Mouse (Mus musculus) bone marrow, adult 2 months (tissue): ENCODE results near the gene Klk1. TPM values are rescaled to one million over a fixed set of nuclear protein-coding genes. Genes with fewer than 3 reads are reported as not detected.
A peak's percentile ranks its signal among the peaks of the same experiment; 100 is the strongest.
"Not testable (repeated sequence)": the region's sequence is repeated elsewhere in the genome, so short reads cannot be mapped to it uniquely, and the experiment has no call there.

Source experiments
- H3K27ac ChIP-seq: fragments of 200-500 bp; 2 replicates; pipeline ENCODE4 v1.5.1; 2012; ENCODE audit warnings: low read depth, mild to moderate bottlenecking, control low read depth, inconsistent platforms, low read length; ENCODE audit not compliant: control insufficient read depth, poor library complexity, insufficient read depth
- H3K4me1 ChIP-seq: fragments of 200-500 bp; 2 replicates; pipeline ENCODE4 v1.6.1; 2011; ENCODE audit warnings: low read length; ENCODE audit not compliant: control insufficient read depth, insufficient read depth
- H3K4me3 ChIP-seq: fragments of 200-500 bp; replicated peaks from 2 replicates; pipeline ENCODE3; 2011; ENCODE audit warnings: mild to moderate bottlenecking, low read depth, low read length, control low read depth; ENCODE audit not compliant: control insufficient read depth
- CTCF ChIP-seq: fragments of 200-500 bp; IDR thresholded peaks from 2 replicates; pipeline ENCODE4 v1.5.1; 2011; ENCODE audit warnings: low read length, control low read depth; ENCODE audit not compliant: control insufficient read depth, insufficient read depth
- POLR2A ChIP-seq: fragments of 200-500 bp; IDR thresholded peaks from 2 replicates; pipeline ENCODE4 v1.6.1; 2011; ENCODE audit warnings: low read depth, mild to moderate bottlenecking, control low read depth, low read length, borderline replicate concordance; ENCODE audit not compliant: control insufficient read depth
- WGBS: fragments of 180-500 bp; shearing (Covaris S2); methylation state at CpG from one replicate; pipeline ENCODE4 v1.1.7; 2018; 5-methylcytosine and 5-hydroxymethylcytosine counted together
- polyA plus RNA-seq: library from polyadenylated mRNA; stranded (reverse); fragments of >200 nt; gene quantifications from 2 replicates; pipeline ENCODE4 v1.2.4, GENCODE M21; 2011; ENCODE audit warnings: low replicate concordance; ENCODE audit not compliant: missing spikeins, insufficient read depth, insufficient read length

Klk1 gene
- polyA plus RNA-seq, 1 experiment: 17.2 TPM

DNA sequence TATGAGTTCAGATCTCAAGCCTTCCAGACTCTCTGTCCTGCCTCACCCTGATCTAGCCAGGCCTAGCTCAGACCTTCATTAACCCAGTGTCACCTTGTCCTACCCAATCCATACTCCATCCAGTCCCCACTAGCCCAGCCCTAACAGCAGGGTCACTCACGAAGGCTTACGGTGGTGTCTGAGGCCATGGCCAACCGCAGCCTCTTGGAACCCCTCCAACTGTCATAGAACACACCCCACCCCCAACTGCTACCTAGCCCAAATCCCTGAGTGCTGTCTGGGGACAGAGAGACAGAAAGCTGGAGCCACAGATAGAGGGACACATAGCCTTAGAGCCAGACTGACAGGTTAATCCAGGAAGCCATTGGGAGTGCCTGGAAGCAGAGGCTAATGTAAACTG, 10.7 kb downstream of the Klk1 start, which contains the start of gene Gm36864:
Gm36864 (plus strand) TSS at position 269 of the 400 bp plus-strand sequence.
- Histone ChIP-seq H3K4me1 (no peaks in the 10 kb centered on the region), H3K4me3 (no peak within 1 kb of the TSS), H3K27ac (no peak within 1 kb of the TSS)
- WGBS: 59% methylated on average over 3 of the region's 3 CpGs
- no peak for TF ChIP-seq CTCF
- no peak for TF ChIP-seq POLR2A

DNA sequence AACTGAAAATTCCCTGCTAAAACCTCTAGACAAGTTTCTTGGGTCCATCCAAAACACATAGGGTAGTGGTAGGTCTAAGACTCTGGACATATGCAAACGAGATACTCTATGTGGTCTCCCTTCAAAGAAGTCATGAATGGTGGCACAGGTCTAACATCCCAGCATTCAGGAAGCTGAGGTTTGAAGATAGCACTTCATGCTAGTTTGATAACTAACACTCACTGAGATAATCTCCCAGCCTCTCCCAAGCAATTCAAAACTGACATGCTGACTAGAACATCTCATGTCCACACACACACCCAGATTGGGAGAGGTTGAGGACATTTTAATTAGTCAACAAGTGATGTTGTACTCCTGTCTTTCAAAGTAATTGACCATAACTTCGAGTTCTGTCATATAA, 14.8 kb downstream of the Klk1 start:
- H3K4me1 ChIP-seq: no peaks in the 10 kb centered on the region; the same call in 1 of the 2 replicates
- TF ChIP-seq POLR2A: no peak
- no peak for TF ChIP-seq CTCF
- H3K27ac ChIP-seq: no peak overlapping the region
- no peak overlapping the region for H3K4me3 ChIP-seq
- 35% methylated on average over 2 of the region's 2 CpGs for WGBS

DNA sequence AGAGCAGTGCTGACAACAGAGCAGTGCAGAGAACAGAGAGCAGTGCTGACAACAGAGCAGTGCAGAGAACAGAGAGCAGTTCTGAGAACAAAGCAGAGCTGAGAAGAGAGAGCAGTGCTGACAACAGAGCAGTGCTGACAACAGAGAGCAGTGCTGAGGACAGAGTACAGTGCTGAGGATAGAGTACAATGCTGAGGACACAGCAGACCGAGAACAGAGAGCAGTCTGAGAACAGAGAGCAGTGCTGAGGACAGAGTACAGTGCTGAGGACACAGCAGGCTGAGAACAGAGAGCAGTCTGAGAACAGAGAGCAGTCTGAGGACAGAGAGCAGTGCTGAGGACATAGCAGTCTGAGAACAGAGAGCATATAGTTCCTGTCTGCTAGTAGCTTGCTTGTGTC, 15.6 kb downstream of the Klk1 start:
- 61% methylated on average over 1 of the region's 1 CpGs for WGBS
- TF ChIP-seq POLR2A (no peak), CTCF (no peak)
- Histone ChIP-seq H3K27ac (no peak overlapping the region), H3K4me1 (no peaks in the 10 kb centered on the region; the same call in 1 of the 2 replicates), H3K4me3 (no peak overlapping the region)

DNA sequence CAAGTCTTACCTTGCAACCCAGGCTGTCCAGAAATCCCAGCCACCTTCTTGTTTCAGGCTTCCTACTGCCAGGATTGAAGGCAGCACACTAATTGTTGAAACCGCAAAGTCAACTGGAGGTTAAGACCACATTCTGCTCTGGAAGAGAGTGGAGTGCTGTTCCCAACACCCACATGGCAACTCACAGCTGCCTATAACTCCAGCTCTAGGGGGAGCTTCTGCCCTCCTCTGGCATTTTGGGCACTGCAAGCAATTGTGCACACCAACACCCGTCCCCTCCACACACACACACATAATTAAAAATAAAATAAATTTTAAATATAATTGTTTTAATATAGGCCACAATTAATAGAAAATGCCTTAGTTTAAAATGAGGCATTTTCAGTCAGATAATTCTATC, 16.0 kb downstream of the Klk1 start:
- no peaks in the 10 kb centered on the region; the same call in 1 of the 2 replicates for H3K4me1 ChIP-seq
- WGBS: 61% methylated on average over 2 of the region's 2 CpGs
- H3K27ac ChIP-seq: no peak overlapping the region
- H3K4me3 ChIP-seq: no peak overlapping the region
- TF ChIP-seq POLR2A (no peak), CTCF (no peak)

DNA sequence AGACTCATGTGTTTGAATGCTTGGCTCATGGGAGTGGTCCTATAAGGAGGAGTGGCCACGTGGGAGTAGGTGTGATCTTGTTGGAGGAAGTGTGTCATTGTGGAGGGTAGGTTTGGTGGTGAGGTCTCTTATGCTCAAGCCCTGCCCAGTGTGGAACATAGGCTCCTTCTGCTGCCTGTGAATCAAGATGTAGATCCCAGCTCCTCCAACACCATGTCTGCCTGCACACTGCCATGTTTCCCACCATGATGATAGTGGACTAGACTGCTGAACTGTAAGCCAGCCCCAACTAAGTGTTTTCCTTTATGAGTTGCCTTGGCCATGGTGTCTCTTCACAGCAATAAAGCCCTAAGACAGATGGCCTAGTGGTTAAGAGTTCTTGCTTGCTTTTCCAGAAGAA, 18.9 kb downstream of the Klk1 start:
- 48% methylated on average over 1 of the region's 1 CpGs for WGBS
- H3K27ac ChIP-seq: no peak overlapping the region
- no peak overlapping the region for H3K4me3 ChIP-seq
- TF ChIP-seq CTCF (no peak), POLR2A (no peak)
- no peaks in the 10 kb centered on the region; the same call in 1 of the 2 replicates for H3K4me1 ChIP-seq

DNA sequence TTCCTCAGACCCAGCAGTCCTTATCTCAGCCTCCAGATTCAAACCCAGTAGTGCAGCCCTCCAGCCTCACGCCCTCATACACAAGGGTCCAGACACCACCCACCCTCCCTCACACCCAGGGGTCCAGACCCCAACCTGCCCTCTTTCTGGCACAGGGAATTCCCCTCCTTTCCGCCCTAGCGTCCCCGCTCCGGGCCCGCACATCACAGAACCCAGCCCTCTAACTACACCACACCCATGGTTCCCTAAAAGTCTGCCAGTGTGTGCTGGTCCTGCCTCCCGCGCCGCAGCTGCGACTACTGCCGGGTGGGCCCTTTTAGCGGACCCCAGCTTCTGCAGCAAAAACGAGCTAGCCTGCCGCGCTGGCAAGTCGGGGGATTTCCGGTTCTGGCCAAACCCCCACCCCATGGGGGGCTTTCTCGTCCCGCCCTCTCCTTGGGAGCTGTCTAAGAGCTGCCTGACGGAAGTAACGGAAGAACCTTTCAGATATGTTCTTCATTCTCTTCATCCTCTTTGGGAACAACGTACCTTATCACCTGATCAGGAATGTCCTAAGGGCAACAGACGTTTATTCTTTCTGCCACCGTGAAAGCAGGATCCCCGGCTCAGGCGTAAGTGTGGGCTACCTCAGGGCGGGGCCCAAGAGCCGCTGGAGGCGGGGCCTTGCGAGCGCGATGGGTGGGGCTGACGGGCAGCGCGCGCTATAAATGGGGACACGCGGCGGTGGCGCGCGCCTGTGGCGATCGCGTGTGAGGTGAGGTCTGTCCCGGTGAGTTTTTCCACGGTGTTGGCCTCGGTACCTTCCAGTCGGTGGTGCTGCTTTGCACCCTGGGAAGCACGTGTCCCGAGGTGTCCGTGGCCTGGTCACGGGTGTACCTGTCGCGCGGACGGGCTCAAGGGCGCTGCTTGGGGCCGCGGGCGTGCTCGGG, 21.2 kb downstream of the Klk1 start, which contains the start of the genes 1700028J19Rik and 2410002F23Rik:
1700028J19Rik (minus strand) TSS at position 641 of the 929 bp plus-strand sequence.
2410002F23Rik (plus strand) TSS at position 668 of the 929 bp plus-strand sequence.
- Histone ChIP-seq H3K4me1 (no peaks in the 10 kb centered on the region; the same call in 1 of the 2 replicates), H3K27ac (peak within 1 kb of the TSS; percentile 82), H3K4me3 (peak within 1 kb of the TSS; percentile 98)
- under 1% methylated on average over 62 of the region's 62 CpGs for WGBS
- TF ChIP-seq CTCF (peak; percentile 12; the same call in 1 of the 2 replicates), POLR2A (peak; percentile 96)

DNA sequence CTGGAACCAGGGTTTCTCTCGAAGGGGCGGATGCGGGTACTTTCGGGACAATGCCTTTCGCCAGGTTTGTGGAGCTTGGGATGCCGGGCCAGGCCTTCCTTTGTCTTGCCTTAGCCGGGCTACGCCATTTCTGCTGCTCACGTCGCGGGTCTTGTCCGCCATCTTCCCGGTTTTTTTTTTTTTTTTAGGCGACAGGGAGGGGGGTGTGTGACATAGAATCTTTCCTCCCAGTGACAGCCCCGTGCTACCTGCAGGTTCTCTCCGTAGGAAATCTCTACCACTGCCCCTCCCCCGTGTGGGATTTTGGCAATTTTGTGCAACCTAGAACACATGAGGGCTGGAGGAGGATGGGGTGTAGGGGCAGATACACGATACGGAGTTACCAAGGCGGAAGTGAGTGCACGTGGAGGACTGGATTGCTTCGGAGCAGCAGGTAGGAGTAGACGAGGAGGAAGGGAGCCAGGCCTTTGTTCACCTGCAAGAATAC, 21.9 kb downstream of the Klk1 start:
- Histone ChIP-seq H3K4me1 (no peaks in the 10 kb centered on the region; the same call in 1 of the 2 replicates), H3K4me3 (peak overlapping the region; percentile 98), H3K27ac (peak overlapping the region; percentile 82)
- TF ChIP-seq POLR2A (no peak), CTCF (no peak)
- WGBS: under 1% methylated on average over 23 of the region's 23 CpGs

DNA sequence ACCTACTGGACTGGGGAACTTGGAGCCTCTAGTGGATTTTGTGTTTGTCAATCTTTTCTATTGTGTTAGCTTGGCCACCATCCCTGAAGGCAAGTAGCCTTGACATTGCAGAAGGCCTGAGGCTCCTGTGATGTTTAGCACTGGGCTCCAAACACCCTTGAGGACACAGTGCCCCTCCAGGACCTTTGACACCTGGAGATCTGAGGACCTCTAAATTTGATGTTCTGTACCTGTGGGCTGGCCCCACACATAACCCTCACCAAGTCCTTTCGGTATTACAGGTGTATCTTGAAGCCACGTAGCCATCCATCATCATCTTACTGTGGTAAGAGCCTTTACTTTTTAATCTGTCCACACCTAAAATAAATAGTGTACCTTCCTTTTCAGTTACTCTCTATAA, 22.8 kb downstream of the Klk1 start:
- H3K4me3 ChIP-seq: no peak overlapping the region
- WGBS: 92% methylated on average over 2 of the region's 2 CpGs
- no peak overlapping the region for H3K27ac ChIP-seq
- TF ChIP-seq CTCF (no peak), POLR2A (no peak)
- H3K4me1 ChIP-seq: no peaks in the 10 kb centered on the region; the same call in 1 of the 2 replicates

DNA sequence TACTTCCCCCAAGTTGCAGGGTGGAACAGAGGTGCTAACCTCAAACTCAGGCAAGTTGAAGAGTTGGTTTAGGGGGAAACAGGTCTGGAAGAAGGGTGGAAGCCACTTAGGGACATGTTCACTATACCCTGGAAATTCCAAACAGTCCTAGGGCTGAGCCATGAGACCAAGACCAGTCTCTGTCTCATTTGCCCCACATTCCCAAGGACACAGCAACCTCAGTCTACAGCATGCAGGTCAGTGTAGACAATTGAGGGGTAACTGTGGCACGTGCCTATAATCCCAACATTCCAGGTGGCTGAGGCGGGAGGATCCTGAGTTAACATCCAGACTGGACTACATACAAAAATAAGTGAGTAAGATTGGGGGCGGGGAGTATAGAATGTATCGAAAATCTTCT, 24.1 kb downstream of the Klk1 start:
- Histone ChIP-seq H3K27ac (no peak overlapping the region), H3K4me3 (no peak overlapping the region), H3K4me1 (no peaks in the 10 kb centered on the region; the same call in 1 of the 2 replicates)
- 83% methylated on average over 4 of the region's 4 CpGs for WGBS
- no peak for TF ChIP-seq POLR2A
- no peak for TF ChIP-seq CTCF

DNA sequence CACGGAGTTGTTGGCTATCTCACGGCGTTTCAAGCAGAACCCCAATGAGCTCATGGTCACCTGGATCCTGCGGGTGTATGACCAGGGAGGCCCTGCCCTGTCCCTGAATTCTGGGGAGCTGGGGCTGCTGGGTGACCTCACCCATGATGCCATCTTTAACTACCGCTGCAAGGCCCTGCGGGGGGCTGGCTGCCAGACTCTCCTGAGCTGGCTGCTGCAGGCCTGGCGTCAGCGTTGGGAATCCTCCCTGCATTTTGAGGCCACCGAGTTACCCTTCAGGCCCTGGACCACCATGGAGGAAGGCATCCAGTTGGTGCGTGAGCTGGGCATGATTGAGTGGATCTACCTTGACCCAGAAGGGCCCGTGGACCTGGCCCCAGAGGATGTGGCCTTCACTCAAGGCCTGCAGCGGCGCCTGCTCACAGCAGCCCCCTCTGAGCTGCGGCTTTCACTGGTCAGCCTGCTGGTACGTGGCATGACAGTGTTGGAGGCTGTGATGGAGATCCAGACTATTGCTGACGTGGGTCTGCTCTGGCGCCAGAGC, 25.6 kb downstream of the Klk1 start:
- not testable (repeated sequence) for H3K4me1 ChIP-seq, H3K4me3 ChIP-seq, H3K27ac ChIP-seq
- 83% methylated on average over 17 of the region's 17 CpGs for WGBS
